Mouse (Mus musculus) bone marrow macrophage, adult 2 months (primary cell): ENCODE measurements around the gene Hrh2. TPM values are rescaled to one million over a fixed set of nuclear protein-coding genes. Genes with fewer than 3 reads are reported as not detected.

Source experiments
- H3K27ac ChIP-seq: 2 replicates; pipeline ENCODE4 v1.5.1; 2012; ENCODE audit warnings: low read depth, low read length; ENCODE audit not compliant: insufficient read depth
- H3K4me1 ChIP-seq: 2 replicates; pipeline ENCODE4 v1.6.1; 2012; ENCODE audit warnings: low read length; ENCODE audit not compliant: control insufficient read depth, insufficient read depth
- H3K4me3 ChIP-seq: 2 replicates; pipeline ENCODE4 v1.5.1; 2012; ENCODE audit warnings: mild to moderate bottlenecking, low read length, moderate library complexity; ENCODE audit not compliant: insufficient read depth
- CTCF ChIP-seq: IDR thresholded peaks from 2 replicates; pipeline ENCODE4 v1.5.1; 2012; ENCODE audit warnings: low read depth, mild to moderate bottlenecking, low read length, moderate library complexity
- POLR2A ChIP-seq: IDR thresholded peaks from 2 replicates; pipeline ENCODE4 v1.6.1; 2012; ENCODE audit warnings: mild to moderate bottlenecking, low read depth, low read length, borderline replicate concordance
- polyA plus RNA-seq: library from polyadenylated mRNA; stranded (reverse); fragments of >200 nt; gene quantifications from 2 replicates; pipeline ENCODE4 v1.2.4, GENCODE M21; 2012; ENCODE audit not compliant: missing spikeins, insufficient read depth, insufficient read length

Hrh2 gene
- polyA plus RNA-seq, 1 experiment, result 0.46 TPM

GRCm38 (mm10) chr13:54260318-54260717, 68.4 kb downstream of the Hrh2 start:
- no peaks in the 10 kb centered on the region for H3K4me1 ChIP-seq
- H3K4me3 ChIP-seq, result no peak overlapping the region
- H3K27ac ChIP-seq, result no peak overlapping the region
- no peak for TF ChIP-seq POLR2A
- no peak for TF ChIP-seq CTCF

- no peaks in the 10 kb centered on the region for H3K4me1 ChIP-seq
- no peak overlapping the region for H3K4me3 ChIP-seq
- H3K27ac ChIP-seq, result no peak overlapping the region
- TF ChIP-seq CTCF (no peak), POLR2A (no peak)
Observed at GRCm38 (mm10) chr13:54262741-54263510, 71.0 kb downstream of the Hrh2 start.

DNA sequence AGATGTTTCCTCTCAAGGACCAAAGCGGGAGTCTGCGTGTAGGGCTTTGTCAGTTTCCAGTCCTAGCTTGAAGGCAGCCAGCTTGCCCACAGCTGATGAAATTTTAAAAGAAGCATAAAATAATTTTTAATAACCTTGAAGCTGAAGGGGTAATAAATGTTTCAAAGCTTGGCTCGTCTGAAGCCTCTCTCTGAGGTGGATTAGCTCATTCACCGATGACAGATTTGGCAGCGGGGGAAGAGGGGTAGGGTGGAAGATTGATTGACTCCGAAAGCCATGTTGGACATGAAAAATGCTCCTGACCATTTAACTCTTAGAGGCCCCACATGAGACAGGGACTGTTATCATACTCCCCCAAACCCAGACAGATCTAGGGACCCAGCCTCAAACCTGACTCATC, 71.7 kb downstream of the Hrh2 start:
- no peak overlapping the region for H3K4me3 ChIP-seq
- no peak overlapping the region for H3K27ac ChIP-seq
- no peaks in the 10 kb centered on the region for H3K4me1 ChIP-seq
- no peak for TF ChIP-seq CTCF
- no peak for TF ChIP-seq POLR2A

- Histone ChIP-seq H3K4me1 (no peaks in the 10 kb centered on the region), H3K4me3 (no peak overlapping the region), H3K27ac (no peak overlapping the region)
- TF ChIP-seq POLR2A, result no peak
- no peak for TF ChIP-seq CTCF
Observed at GRCm38 (mm10) chr13:54266472-54266871, 74.5 kb downstream of the Hrh2 start.

GRCm38 (mm10) chr13:54269087-54269486, 77.2 kb downstream of the Hrh2 start:
- TF ChIP-seq POLR2A (no peak), CTCF (no peak)
- H3K4me1 ChIP-seq, result no peaks in the 10 kb centered on the region
- no peak overlapping the region for H3K27ac ChIP-seq
- H3K4me3 ChIP-seq, result no peak overlapping the region

GRCm38 (mm10) chr13:54269628-54270027, 77.7 kb downstream of the Hrh2 start:
- H3K4me3 ChIP-seq, result no peak overlapping the region
- H3K4me1 ChIP-seq, result no peaks in the 10 kb centered on the region
- H3K27ac ChIP-seq, result no peak overlapping the region
- TF ChIP-seq POLR2A (no peak), CTCF (no peak)

DNA sequence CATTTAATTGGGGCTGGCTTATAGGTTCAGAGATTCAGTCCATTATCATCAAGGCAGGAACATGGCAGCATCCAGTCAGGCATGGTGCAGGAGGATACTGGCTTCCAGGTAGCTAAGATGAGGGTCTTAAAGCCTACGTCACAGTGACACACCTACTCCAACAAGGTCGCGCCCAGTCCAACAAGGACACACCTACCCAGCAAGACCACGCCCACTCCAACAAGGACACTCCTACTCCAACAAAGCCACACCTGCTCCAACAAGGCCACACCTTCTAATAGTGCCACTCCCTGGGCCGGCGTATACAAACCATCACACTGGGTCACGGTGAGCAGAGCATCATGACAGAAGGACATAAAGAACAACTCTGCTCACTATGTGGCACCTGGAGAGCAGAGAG, 80.1 kb downstream of the Hrh2 start:
- TF ChIP-seq POLR2A (no peak), CTCF (no peak)
- Histone ChIP-seq H3K4me3 (no peak overlapping the region), H3K27ac (no peak overlapping the region), H3K4me1 (no peaks in the 10 kb centered on the region)

GRCm38 (mm10) chr13:54277406-54277805, 85.5 kb downstream of the Hrh2 start:
- TF ChIP-seq CTCF (no peak), POLR2A (no peak)
- Histone ChIP-seq H3K4me1 (no peaks in the 10 kb centered on the region), H3K4me3 (no peak overlapping the region), H3K27ac (no peak overlapping the region)

DNA sequence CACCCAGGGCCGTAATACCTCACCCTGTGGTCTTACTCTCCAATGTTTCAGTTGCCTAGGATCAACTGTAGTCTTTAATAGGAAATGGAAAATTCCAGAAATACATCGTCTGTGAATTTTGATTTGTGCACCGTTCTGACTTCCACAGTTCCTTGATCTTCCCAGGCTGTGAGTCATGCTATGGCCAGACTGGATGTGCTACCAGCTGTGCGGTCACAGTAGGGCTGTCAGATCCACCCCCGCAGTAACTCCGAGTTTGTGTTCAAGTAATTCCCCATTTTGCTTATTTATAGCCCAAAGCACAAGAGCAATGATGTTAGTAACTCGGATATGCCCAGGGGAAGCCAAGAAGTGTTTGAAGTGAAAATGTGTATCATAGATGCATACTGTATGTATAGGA, 88.4 kb downstream of the Hrh2 start:
- TF ChIP-seq CTCF, result no peak
- TF ChIP-seq POLR2A, result no peak
- no peak overlapping the region for H3K4me3 ChIP-seq

GRCm38 (mm10) chr13:54281149-54281548, 89.2 kb downstream of the Hrh2 start:
- TF ChIP-seq POLR2A (no peak), CTCF (no peak)
- no peak overlapping the region for H3K4me3 ChIP-seq
- H3K4me1 ChIP-seq, result no peaks in the 10 kb centered on the region
- H3K27ac ChIP-seq, result no peak overlapping the region

More for the DNA sequence above, 88.4 kb downstream of the Hrh2 start:
- Histone ChIP-seq H3K4me1 (no peaks in the 10 kb centered on the region), H3K27ac (no peak overlapping the region)
